Mouse (Mus musculus) cerebellum, adult 2 months (tissue): Measurements from ENCODE around the gene Dscam.

Experiments used
- CTCF ChIP-seq: fragments of 200-500 bp; IDR thresholded peaks from 2 replicates; pipeline ENCODE4 v1.5.1; 2011; ENCODE audit warnings: low read depth, mild to moderate bottlenecking, control low read depth, low read length, moderate library complexity, borderline replicate concordance; ENCODE audit not compliant: insufficient read depth
- POLR2A ChIP-seq: fragments of 200-500 bp; IDR thresholded peaks from 2 replicates; pipeline ENCODE4 v1.6.1; 2011; ENCODE audit warnings: low read length, control low read depth, borderline replicate concordance; ENCODE audit not compliant: insufficient read depth

GRCm38 (mm10) chr16:96761225-96761624, 409.3 kb downstream of the Dscam start:
- TF ChIP-seq CTCF = no peak
- TF ChIP-seq POLR2A = no peak
